Mouse (Mus musculus) CD4-positive, CD25-positive, alpha-beta regulatory T cell, adult 2 months (primary cell): ENCODE measurements at regions not wholly inside any gene's neighbourhood (a gene's known extent, or its start where the extent isn't known, plus 50 kb on each side); places are given as distances from the start of the nearest gene placed in this dataset.
"Not testable (repeated sequence)": the region's sequence is repeated elsewhere in the genome, so short reads cannot be mapped to it uniquely, and the experiment has no call there.

Source experiments
- DNase-seq: peaks from one replicate; pipeline ENCODE4 v3.0.0-alpha.2; 2012; ENCODE audit warnings: low read depth, low spot score

GRCm38 (mm10) chr2:95433996-95434395, 884.0 kb upstream of the Lrrc4c start:
- DNase-seq = not testable (repeated sequence)

- DNase-seq = no peak
Observed at GRCm38 (mm10) chr2:95440957-95441356, 877.0 kb upstream of the Lrrc4c start.

GRCm38 (mm10) chr2:95443245-95443799, 874.6 kb upstream of the Lrrc4c start:
- no peak for DNase-seq

DNA sequence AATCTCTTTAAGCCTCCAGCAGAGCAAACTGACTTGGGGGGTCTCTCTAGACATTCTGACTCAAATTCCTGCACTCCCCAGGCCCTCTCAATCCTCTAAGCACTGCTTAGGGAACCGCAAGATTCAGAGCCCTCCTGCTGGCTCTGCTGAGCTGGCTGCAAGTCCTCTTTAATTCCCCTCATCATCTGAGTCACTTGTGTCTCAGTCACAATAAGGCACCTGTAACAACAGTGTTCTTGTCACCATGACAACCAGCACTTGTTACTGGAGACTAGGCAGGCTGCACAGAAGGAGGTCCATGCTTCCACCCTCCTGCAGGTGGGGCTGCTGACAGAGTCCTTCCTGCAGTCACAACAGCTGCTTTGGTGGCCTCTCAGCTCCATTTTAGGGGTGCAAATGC, 869.1 kb upstream of the Lrrc4c start:
- DNase-seq = no peak

- no peak for DNase-seq
Observed at GRCm38 (mm10) chr2:95479827-95480226, 838.1 kb upstream of the Lrrc4c start.

- DNase-seq = no peak
Observed at GRCm38 (mm10) chr2:95483397-95483796, 834.6 kb upstream of the Lrrc4c start.

GRCm38 (mm10) chr2:95487580-95488135, 830.3 kb upstream of the Lrrc4c start:
- no peak for DNase-seq

DNA sequence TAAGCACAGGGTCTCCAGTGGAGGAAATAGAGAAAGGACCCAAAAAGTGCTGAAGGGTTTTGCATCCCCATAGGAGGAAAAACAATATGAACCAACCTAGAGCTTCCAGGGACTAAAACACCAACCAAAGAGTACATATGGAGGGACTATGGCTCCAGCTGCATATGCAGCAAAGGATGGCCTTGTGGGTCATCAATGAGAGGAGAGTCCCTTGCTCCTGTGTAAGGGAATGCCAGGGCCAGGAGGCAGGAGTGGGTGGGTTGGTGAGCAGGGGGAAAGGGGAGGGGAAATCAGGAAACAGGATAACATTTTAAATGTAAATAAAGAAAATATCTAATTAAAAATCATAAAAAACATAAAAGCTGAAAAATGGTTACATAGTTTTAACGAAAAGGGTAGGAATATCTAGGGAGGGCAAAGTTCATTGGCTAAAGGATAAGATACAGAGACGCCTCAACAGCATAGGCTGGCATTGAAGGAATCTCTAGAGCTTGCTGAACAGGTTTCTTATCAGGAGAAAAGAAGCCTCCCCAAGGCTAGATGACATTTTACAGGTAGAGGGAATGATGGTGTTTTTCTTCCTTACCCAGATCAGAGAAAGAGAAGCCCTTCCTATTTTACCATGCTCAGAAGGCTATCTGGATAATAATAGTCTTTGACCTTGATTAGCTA, 823.8 kb upstream of the Lrrc4c start:
- no peak for DNase-seq

DNA sequence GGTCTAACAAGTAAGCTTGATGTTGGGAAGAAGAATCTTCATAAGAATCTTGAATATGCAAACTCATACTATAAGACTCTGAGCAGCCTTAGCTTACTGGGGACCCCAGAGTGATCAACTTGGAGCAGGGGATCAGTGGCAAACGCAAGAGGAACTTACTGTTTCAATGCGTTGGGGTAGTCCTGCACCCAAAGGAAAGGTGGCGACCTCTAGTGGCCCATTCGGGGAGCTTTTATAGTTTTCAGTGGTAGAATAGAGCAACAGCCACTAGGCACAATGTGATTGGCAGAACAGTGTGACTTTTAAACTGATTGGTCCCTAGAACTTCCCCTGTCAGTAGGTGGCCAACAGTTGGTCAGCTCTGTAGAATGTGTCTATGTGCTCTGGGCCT, 823.3 kb upstream of the Lrrc4c start:
- no peak for DNase-seq

DNA sequence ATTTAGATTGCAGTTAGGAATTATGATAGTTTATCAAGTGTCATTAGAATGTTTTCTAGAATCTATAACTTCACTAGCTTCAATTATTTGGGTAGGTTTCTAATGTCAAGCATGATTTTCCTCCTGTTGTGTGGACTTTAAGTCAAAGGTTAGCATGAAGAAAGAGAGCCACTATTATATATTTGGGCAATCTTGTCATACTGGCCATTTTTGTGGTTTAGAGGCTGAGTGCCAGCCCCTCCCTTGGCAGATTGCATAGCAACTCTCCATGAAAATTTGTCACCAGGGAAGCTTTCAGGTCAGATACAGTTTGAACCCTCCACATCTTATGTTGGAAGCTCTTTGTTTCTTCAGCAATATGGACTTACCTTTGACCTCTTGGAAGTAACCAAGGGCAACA, 806.7 kb upstream of the Lrrc4c start:
- no peak for DNase-seq

GRCm38 (mm10) chr2:95521624-95522023, 796.3 kb upstream of the Lrrc4c start:
- DNase-seq = no peak

DNA sequence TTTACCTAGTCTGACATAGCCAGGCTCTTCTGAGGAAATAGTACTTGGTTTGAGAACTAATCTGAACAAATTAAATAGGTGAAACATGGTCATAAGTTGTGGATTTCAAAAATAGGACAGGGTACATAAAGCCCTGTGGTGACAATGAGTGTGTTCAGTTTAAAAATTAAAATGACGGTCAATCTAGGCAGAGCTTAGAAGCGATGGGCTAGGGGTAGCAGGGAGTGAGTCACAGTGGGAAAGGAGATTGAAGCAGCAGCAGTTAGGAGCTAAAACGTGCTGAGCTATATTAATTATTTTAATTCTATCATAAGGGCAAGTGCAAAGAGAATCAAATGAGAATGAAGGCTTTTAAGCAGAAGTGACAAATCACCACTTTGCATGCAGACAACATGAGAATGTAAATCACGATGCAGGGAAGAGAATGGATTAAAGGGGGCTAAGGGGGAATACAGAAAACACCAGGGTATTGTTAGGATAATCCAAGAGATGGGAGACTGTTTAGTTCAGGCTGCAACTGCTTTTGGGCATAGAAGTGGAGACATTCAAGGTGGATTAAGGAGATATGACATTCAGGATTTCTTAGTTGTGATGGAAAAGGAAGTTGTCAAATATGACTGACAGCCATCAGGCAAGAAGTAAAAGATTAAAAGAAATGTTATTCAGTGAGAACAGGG, 793.2 kb upstream of the Lrrc4c start:
- DNase-seq = no peak

GRCm38 (mm10) chr2:95564089-95564488, 753.9 kb upstream of the Lrrc4c start:
- no peak for DNase-seq

DNA sequence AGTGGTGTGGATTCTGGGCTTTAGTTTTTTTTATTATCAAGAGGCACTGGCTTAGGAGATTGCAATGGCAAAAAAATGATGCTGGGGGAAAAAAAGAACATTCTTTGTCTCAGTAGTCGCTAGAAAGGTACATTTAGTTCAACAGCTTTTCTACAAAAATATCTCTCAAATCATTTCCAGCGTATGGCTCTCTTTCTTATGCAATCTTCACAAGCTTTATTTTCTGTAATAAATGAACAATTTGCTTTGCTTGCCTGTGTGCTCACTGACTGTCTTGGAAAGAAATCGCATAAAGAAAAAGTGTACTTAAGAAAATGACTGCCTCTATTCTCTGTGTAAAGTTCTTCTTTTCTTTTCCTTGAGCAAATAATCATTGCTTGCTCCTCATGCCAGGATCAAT, 742.1 kb upstream of the Lrrc4c start:
- no peak for DNase-seq

DNA sequence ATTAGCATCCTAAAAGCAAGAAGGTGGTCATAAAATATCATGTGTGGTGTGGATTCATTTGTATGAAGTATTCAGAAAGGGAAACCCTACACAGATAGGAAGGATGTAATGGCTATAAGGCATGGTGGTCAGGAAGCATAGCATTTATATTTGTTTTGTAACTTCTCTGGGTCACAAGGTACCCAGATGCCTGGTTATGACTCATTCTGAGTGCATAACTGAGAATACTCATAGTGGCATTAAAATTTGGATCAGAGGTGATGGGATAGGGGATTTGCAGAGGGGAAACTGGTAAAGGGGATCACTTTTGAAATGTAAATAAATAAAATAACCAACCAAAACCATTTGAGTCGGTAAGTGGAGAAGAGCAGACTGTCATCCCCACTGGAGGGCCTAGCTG, 738.8 kb upstream of the Lrrc4c start:
- DNase-seq = no peak

GRCm38 (mm10) chr2:95586002-95586401, 732.0 kb upstream of the Lrrc4c start:
- no peak for DNase-seq

DNA sequence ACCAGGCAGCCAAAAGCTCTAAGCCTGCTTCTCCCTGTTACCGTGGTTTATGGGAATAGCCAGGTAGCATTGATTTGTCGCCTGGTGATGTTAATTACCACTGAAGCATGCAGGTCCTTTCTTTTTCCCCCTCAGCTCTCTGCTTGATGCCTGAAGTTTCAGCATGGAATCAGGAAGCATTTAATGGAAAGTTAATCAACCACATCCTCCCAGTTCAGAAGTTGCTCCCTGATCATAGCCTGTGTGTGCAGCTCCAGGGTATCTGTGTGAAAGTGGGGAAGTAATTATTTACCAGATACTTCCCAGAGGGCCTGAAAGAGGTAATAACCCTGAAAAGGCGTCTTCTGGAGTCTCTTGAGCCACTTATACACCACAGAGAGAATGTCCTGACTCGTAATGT, 730.9 kb upstream of the Lrrc4c start:
- DNase-seq = no peak

GRCm38 (mm10) chr2:95613354-95613753, 704.6 kb upstream of the Lrrc4c start:
- no peak for DNase-seq

DNA sequence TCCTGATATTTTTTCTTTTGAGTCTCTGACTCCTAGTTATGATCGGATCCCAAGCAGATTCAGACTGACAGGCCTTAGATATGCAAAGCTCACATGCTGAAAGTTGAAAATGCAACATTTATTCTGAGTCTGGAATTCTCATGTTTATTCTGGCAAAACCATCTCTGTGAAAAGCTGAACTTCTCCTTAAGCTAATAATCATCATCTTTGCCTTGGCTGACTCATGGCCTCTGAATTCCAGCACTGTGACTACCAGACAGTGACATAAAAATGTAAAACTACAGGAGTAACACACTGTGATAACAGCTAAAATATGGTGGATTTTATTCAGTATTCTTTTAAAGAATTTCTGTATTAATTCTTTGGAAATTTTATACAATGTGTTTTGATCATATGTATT, 680.4 kb upstream of the Lrrc4c start:
- DNase-seq = no peak

- peak; percentile 3 for DNase-seq
Observed at GRCm38 (mm10) chr2:95674347-95674746, 643.6 kb upstream of the Lrrc4c start.

DNA sequence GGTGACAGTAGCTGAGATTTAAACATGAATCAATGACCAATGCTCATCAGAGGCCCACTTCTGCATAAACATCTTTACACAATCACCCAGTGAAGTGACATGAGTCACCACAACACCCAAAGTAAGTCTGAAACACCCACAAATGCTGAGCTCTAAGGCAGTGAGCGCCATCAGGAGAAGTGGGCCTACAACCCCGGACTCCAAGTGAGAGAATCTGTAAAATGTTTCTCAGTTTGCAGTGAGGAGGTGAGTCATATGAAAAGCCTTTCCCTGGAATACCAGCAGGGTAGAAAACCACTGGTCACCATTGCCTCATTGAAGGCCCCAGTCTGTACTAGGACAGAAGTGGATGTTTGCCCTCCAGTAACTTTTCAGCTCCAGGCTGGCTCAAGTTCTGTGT, 602.6 kb upstream of the Lrrc4c start:
- no peak for DNase-seq
